12 mouse cellular contexts compared by ENCODE assay signal in the genomic region with DNA sequence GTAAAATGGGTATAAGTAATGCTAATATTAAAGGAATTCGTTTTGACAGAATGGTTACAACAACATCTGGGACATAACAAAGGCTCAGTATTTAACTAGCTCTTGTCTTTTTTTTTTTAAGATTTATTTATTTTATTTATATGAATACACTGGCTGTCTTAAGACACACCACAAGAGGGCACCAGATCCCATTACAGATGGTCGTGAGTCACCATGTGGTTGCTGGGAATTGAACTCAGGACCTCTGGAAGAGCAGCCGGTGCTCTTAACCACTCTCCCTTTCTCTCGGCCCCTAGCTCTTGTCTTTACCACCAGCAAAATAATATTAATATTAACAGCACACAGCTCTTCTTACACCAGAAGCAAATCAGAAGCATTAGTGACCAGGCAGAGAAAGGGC. TPM values are rescaled to one million over a fixed set of nuclear protein-coding genes. Genes with fewer than 3 reads are reported as not detected.
DNase-seq lines count a peak whose midpoint lies in the region; ATAC-seq and TF ChIP-seq lines count a peak whose summit lies in the region.
"Had no signal": no experiment of that assay in that cellular context is flagged by ENCODE, and none has a peak within 500 bp of the region (broad histone marks: within the 10 kb centered on the region; RNA-seq: fewer than 3 reads in every experiment).

No protein-coding gene starts in this region.

- no peaks in the 10 kb centered on the region for H3K9me3 ChIP-seq in forebrain, embryonic 15.5 days
- H3K9me3 ChIP-seq in stomach, embryonic 16.5 days (replicated peaks; ENCODE audit: control insufficient read depth, low read length), result no peaks in the 10 kb centered on the region

- H3K4me3 ChIP-seq in gastrocnemius, adult 2 months, result no peak overlapping the region
- H3K4me3 ChIP-seq in forebrain, embryonic 15.5 days, result no peak overlapping the region
- no peak overlapping the region for H3K4me3 ChIP-seq in stomach, embryonic 16.5 days (replicated peaks; ENCODE audit: low read length)

- H3K9ac ChIP-seq in forebrain, embryonic 15.5 days (replicated peaks), result no peak overlapping the region
- H3K9ac ChIP-seq in stomach, embryonic 16.5 days (ENCODE audit: low read length), result no peak overlapping the region

- no peak overlapping the region for H3K4me2 ChIP-seq in forebrain, embryonic 15.5 days (replicated peaks)
- no peak overlapping the region for H3K4me2 ChIP-seq in stomach, embryonic 16.5 days (ENCODE audit: low read depth, low read length)

- no peak overlapping the region for H3K27ac ChIP-seq in gastrocnemius, adult 2 months
- peak overlapping the region; percentile 89; the same call in 1 of the 2 replicates for H3K27ac ChIP-seq in forebrain, embryonic 15.5 days (replicated peaks)
- H3K27ac ChIP-seq in stomach, embryonic 16.5 days (ENCODE audit: low read length), result 0 out of 2 replicates have a peak overlapping the region, but pooled peaks have one; percentile 40

- no peak for ATAC-seq in forebrain, embryonic 15.5 days (replicated peaks)
- ATAC-seq in stomach, embryonic 16.5 days (ENCODE audit: insufficient read depth, low FRiP score), result no peak
- ATAC-seq in monocyte, adult 5-6 weeks (replicated peaks; ENCODE audit: insufficient number of reproducible peaks, low FRiP score, low TSS enrichment, poor library complexity, severe bottlenecking), result no peak

- H3K36me3 ChIP-seq in forebrain, embryonic 15.5 days, result peaks cover 8% of the 10 kb centered on the region
- no peaks in the 10 kb centered on the region for H3K36me3 ChIP-seq in stomach, embryonic 16.5 days (ENCODE audit: control insufficient read depth, insufficient read depth, low read length)

- H3K4me1 ChIP-seq in forebrain, embryonic 15.5 days, result peaks cover 17% of the 10 kb centered on the region
- peaks cover 24% of the 10 kb centered on the region for H3K4me1 ChIP-seq in stomach, embryonic 16.5 days (ENCODE audit: control insufficient read depth, insufficient read depth, low read length)

- no peak for DNase-seq in gastrocnemius, adult 2 months
- DNase-seq in gastrocnemius, adult 18-20 months (ENCODE audit: low spot score), result no peak
- peak; percentile 29 for DNase-seq in lung, postnatal 36 days
- no peak for DNase-seq in lung, postnatal 4 days
- DNase-seq in ovary, adult 18-20 months (ENCODE audit: low spot score), result no peak
- DNase-seq: heart, postnatal 36 days; kidney, postnatal 36 days; right cerebral cortex, postnatal 14 days; thymus, postnatal 36 days had no signal

- 59% methylated on average over 4 of the region's 4 CpGs for WGBS in forebrain, embryonic 15.5 days
- WGBS in stomach, embryonic 16.5 days, result 64% methylated on average over 4 of the region's 4 CpGs

- intact Hi-C loops in gastrocnemius, adult 2 months (cut with DNase I), result loop anchor here (1.0 to 2.0 kb wide), 2 partner anchors 116 to 132 kb away; no protein-coding TSS in a partner anchor

- H3K27me3 ChIP-seq in forebrain, embryonic 15.5 days, result no peaks in the 10 kb centered on the region
- no peaks in the 10 kb centered on the region for H3K27me3 ChIP-seq in stomach, embryonic 16.5 days (ENCODE audit: control insufficient read depth, insufficient read depth, low read length)

- TF ChIP-seq CTCF in gastrocnemius, adult 2 months (IDR thresholded peaks at IDR 0.05), result peak; percentile 38

RNA-seq across cellular contexts. Expression of gene Rhou, which starts 1.1 kb away (rescaled TPM):
- total RNA-seq in gastrocnemius, adult 2 months (2021), result 10 to 100 TPM; 15.2 to 44.8 TPM
- total RNA-seq in gastrocnemius, adult 18-20 months (2021), result 10 to 100 TPM; 30.1 to 41.0 TPM
- polyA plus RNA-seq in forebrain, embryonic 15.5 days (2015; fragmentation: Nextera tagmentation; extraction: Ambion mirVana), result 8.6 and 10.4 TPM in 2 replicates
- polyA plus RNA-seq in stomach, embryonic 16.5 days (2015; fragmentation: Nextera tagmentation; extraction: Ambion mirVana), result 7.8 and 8.7 TPM in 2 replicates
- total RNA-seq in monocyte, adult 5-6 weeks (2017), result 0.19 to 1.7 TPM (median 0.86 TPM) in 3 replicates
